Mouse (Mus musculus): ENCODE measurements around the gene Slc12a9.

Slc12a9 gene

GRCm38 (mm10) chr5:137313466-137314192 lies 19.8 kb downstream of the Slc12a9 start:
- no peak for DNase-seq (ENCODE audit: extremely low spot score)

- no peak for DNase-seq (ENCODE audit: extremely low spot score)
These were observed 25.0 kb downstream of the Slc12a9 start for GRCm38 (mm10) chr5:137308356-137308755.

GRCm38 (mm10) chr5:137307071-137307912 lies 26.1 kb downstream of the Slc12a9 start, which contains the start of gene Srrt:
Srrt (minus strand) TSS chr5:137307674.
- DNase-seq (ENCODE audit: extremely low spot score), result peak; percentile 94

GRCm38 (mm10) chr5:137306439-137307005 lies 26.9 kb downstream of the Slc12a9 start:
- DNase-seq (ENCODE audit: extremely low spot score), result no peak

- DNase-seq (ENCODE audit: extremely low spot score), result no peak
These were observed 27.6 kb downstream of the Slc12a9 start for GRCm38 (mm10) chr5:137305822-137306221.

- no peak for DNase-seq (ENCODE audit: extremely low spot score)
These were observed 28.6 kb downstream of the Slc12a9 start for GRCm38 (mm10) chr5:137304816-137305215.

- DNase-seq (ENCODE audit: extremely low spot score), result no peak
These were observed 29.2 kb downstream of the Slc12a9 start for GRCm38 (mm10) chr5:137304165-137304564.

- DNase-seq (ENCODE audit: extremely low spot score), result no peak
These were observed 29.8 kb downstream of the Slc12a9 start for GRCm38 (mm10) chr5:137303609-137304008.

- DNase-seq (ENCODE audit: extremely low spot score), result no peak
These were observed 32.1 kb downstream of the Slc12a9 start for GRCm38 (mm10) chr5:137301253-137301652.

GRCm38 (mm10) chr5:137299240-137299639 lies 34.2 kb downstream of the Slc12a9 start:
- no peak for DNase-seq (ENCODE audit: extremely low spot score)

- DNase-seq (ENCODE audit: extremely low spot score), result no peak
These were observed 36.3 kb downstream of the Slc12a9 start for GRCm38 (mm10) chr5:137297126-137297525.

GRCm38 (mm10) chr5:137295712-137296111 lies 37.7 kb downstream of the Slc12a9 start:
- DNase-seq (ENCODE audit: extremely low spot score), result no peak

GRCm38 (mm10) chr5:137295296-137295695 lies 38.1 kb downstream of the Slc12a9 start:
- no peak for DNase-seq (ENCODE audit: extremely low spot score)

- no peak for DNase-seq (ENCODE audit: extremely low spot score)
These were observed 38.7 kb downstream of the Slc12a9 start for GRCm38 (mm10) chr5:137294744-137295093.

GRCm38 (mm10) chr5:137293839-137294743 lies 39.3 kb downstream of the Slc12a9 start, which contains the start of gene Ufsp1:
Ufsp1 (plus strand) TSS chr5:137294629.
- DNase-seq (ENCODE audit: extremely low spot score), result peak; percentile 92

- DNase-seq (ENCODE audit: extremely low spot score), result peak; percentile 67
These were observed 40.1 kb downstream of the Slc12a9 start for GRCm38 (mm10) chr5:137293282-137293681.

GRCm38 (mm10) chr5:137291381-137291926 lies 41.9 kb downstream of the Slc12a9 start:
- DNase-seq (ENCODE audit: extremely low spot score), result no peak

GRCm38 (mm10) chr5:137290677-137291076 lies 42.7 kb downstream of the Slc12a9 start:
- DNase-seq (ENCODE audit: extremely low spot score), result peak; percentile 53

GRCm38 (mm10) chr5:137289591-137290365 lies 43.6 kb downstream of the Slc12a9 start:
- DNase-seq (ENCODE audit: extremely low spot score), result no peak

GRCm38 (mm10) chr5:137288999-137289470 lies 44.4 kb downstream of the Slc12a9 start:
- peak; percentile 55 for DNase-seq (ENCODE audit: extremely low spot score)
